Mouse (Mus musculus) brain, adult 2 months (tissue): ENCODE results near the gene Samd15.

Experiments
- DNase-seq: peaks from one replicate; pipeline ENCODE4 v3.0.0; 2011; ENCODE audit warnings: low read depth, low spot score

The Samd15 gene

DNA sequence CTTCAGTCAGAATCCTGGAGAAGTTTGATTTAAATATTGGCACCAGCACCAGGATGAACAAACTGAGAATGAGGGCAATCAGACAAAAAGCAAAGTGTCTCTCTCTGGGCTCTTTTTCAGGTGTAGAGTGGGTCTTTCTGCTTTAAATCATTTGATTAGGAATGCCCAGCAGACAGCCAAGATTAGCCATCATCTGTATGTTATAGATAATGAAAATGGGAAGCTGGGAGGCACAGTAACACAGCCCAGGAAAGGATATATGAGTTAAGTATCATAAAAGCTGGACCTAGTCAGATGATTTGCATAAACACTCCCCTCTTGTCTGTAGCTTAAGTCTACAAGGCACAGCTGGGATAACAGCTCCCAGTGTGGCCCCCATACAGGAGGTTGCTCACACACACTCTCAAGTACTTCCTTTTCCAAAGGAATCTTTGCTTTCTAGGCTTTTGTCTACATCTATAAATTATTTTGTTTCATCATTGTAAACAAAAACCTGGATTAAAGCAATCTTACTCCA is 30.9 kb downstream of the Samd15 start:
- no peak for DNase-seq

DNA sequence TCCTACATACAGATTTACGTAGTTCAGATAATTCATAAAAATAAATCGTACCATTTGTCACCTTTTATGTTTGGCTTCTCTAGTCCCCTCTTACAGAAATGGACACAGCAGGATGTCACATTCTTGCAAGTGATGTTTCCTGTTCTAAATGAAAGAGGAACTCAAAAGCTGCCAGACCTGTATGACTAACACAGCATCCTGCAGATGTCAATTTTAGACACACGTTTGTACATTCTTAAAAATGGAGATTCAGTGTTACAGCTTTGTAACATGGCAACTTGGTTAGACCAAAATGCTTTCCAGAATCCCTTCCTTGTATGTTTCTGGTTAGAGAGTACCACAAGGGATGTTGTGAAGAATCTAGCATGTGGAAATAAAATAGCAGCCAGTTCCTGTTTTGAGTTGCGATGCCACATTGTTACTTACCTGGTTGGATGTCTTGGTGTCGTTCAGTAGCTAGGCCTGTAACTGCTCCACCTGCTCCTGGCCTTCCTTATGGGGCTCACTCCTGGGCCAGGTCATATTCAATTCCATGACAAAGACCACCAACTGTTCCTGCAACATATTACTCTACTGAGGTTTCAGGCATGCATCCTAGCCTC is 37.5 kb downstream of the Samd15 start:
- peak; percentile 30 for DNase-seq

DNA sequence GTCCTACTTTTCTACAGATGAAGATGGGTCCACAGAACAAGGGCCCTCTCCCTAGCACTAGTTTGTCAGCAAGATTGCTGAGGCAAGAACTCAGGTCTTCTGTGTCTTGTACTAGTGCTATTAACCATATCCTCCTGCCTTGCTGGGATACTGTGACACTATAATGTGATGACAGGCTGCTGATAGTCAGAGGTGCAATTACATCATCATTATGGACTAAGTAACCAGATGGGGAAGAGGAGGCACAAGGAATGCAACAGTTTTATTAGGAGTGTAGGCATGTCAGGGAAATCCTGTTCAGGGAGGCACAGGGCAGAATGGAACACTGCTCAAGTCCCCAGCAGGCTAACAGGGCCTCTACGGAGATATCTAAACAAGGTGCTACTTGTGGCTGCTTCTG is 39.1 kb downstream of the Samd15 start, which contains the start of gene Noxred1:
Noxred1 (minus strand) TSS at position 101 of the 400 bp plus-strand sequence.
- no peak for DNase-seq

DNA sequence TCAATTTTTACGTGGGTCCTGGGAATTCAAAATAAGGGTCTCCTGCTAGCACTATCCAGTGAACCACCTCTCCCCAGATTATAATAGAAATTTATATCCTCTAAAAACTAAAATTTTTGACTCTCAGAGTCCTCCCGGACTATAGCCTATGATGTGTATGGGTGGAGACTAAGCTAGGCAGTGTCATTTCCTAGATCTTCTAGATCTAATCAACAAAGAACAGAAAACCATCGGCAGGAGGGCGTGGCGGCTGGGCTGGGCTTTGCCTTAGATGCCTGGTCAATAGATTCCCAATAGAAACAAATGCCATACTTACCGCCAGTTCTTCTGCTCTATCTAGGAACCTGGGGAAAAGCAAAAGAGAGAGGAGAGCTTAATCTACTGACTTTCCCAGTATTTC is 50.6 kb downstream of the Samd15 start:
- no peak for DNase-seq

DNA sequence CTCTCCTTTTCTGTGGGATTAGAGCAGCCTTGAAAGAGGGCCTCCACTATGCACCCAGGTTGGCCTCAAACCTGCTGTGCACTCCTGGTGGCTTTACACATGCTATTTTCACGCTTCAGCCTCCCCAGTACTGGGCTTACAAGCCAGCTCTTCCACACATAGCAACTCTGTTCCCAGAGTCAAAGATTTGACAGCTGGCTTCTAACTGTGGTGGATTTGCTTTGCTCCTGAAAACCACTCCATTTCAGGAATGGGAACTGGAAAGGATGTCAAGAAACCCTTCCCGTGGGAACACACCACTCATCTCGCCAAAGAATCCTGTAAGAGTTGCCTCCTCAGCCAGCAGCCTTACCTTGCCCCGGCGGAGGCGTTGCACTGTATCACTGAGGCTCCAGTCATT is 54.4 kb downstream of the Samd15 start:
- peak; percentile 41 for DNase-seq

DNA sequence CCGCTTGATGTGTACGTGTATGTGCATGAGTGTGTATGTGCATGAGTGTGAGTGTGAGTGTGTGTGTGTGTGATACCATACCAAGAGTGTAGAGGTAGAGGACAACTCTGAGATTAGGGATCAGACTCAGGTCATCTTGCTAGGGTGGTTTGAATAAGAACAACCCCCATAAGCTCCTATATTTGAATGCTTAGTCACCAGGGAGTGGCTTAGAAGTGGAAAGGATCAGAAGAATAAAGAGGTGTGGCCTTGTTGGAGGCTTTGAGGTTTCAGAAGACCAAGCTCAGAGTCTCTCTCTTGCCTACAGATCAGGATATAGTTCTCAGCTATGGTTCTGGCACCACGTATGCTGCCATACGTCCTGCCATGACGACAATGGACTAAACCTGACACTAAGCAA is 57.1 kb downstream of the Samd15 start:
- no peak for DNase-seq

DNA sequence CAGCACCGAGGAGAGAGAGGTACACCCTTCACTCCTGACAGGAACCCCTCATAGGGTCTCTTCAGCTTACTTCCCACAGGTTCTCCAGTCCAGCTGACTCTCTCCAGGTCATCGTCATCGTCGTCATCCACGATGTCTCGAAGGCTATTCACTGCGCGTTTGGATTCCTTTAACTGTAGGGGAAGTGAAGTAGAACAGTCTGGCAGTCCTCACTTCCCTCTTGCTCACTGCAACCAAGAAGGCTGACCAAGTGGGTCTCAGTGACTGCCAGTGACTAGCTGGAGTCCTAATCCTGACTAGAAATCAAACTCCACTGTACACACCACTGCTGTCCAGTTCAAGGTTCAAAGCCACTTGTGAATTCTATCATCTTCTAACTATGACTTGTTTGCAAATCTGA is 61.0 kb downstream of the Samd15 start:
- no peak for DNase-seq
